Mouse (Mus musculus) MEL-GATA-1-ER (cell line): ENCODE data around the gene Dynlt1c.
"Not testable (repeated sequence)": the region's sequence is repeated elsewhere in the genome, so short reads cannot be mapped to it uniquely, and the experiment has no call there.

Source experiments
- DNase-seq: peaks from one replicate; pipeline ENCODE4 v3.0.0-alpha.2; 2012; ENCODE audit warnings: low read depth; ENCODE audit errors: extremely low read depth

The Dynlt1c gene

DNA sequence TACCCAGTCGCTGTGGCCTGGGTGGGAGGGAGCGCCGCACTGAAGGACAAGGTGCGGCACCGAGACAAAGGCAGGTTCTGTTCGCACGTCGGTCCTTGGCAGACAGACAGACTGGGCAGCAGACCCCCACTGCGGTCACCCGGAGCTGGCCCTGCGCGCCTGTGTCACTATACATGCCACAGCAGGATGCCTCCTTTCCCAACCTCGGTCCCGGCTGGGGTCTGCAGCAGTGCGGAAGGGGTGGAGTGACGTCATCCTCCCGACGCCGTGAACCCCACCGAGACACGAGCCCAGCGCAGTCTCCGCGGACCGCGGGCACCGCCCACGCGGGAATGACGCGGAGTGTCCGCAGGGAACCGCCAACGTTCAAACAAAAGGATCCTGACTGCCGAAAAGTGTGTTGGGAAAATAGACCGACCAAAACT lies 53.6 kb downstream of the Dynlt1c start:
- peak; percentile 42 for DNase-seq

DNA sequence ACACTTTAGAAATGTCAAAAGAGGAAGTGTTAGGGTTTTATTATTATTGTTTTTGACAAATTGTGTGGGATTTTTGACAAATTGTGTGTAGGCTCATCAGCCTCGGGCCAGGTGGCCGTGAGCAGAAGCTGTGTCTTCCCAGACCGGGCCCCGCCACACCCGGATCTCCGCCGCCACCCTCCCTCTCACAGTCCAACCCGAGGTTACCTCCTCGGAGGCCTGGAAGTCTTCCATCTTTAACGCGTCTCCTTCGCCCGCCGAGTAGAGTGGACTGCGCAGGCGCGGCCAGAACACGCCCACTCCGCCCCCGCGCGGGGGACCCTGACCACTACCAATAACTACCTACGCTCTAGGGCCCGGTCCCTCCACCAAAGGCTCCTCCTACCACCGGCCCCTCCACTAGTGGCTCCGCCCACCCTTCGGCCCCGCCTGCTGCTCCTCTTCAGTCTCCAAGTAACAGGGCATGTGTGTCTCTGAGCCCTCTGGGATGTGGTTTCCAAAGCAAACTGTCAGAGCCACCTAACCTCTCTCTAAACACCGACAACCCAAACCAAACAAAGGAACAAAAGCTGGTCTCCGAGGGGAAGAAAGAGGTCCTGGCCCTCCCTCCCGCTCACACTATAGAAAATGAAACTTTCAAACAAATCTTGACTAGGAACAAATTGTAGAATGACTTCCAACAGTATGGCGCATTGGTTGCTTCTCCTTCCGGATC lies 54.3 kb downstream of the Dynlt1c start, which contains the start of gene Dynlt1f:
Gene Dynlt1f, minus strand, starts transcription at position 334 of the 715 bp plus-strand sequence.
- peak; percentile 34 for DNase-seq

DNA sequence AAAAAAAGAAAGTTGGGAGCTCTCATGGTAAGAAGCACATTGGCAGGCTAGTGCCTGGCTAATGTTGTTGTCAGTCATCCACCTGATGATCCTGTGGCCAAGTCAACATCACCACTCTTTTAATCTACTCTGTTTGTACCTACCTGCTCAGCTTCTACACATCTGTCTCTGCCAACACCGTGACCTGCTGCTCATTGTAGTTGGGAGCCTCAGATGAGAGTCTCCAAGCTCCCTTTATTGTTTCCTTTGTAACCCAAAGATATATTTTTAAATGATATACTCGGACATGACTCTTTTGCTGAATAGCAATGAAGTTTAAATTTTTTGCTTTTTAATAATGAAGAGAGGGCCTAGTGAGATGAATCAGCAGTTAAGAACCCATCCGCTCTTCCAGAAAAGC lies 55.0 kb downstream of the Dynlt1c start:
- not testable (repeated sequence) for DNase-seq

GRCm38 (mm10) chr17:6658801-6659200 lies 57.3 kb downstream of the Dynlt1c start, which contains the start of gene Sytl3:
Gene Sytl3, plus strand, starts transcription at chr17:6659093.
- DNase-seq, result not testable (repeated sequence)
